Mouse (Mus musculus): ENCODE results near the gene Zfp592. TPM values are rescaled to one million over a fixed set of nuclear protein-coding genes. Genes with fewer than 3 reads are reported as not detected.

The Zfp592 gene
- polyA plus RNA-seq, 1 experiment = 20.4 TPM

DNA sequence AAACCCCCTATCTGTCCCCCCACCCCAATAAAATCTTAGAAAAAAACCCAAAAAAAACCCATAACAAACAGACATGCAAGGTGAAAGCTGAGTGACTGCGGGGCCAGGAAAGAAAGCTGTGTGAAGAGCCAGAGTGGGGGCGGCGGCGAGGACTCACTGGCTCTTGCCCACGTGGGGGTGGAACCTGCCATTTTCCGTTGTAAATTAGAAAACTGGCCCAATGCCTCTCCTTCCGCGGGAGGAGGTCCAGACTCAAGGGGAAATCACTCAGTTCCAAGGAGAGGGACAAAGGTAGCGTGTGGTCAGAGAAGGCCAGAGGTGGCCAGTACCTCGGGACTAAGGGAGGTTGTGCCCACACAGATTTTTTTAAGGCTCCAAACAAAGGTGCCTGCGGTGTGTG is 68.5 kb downstream of the Zfp592 start:
- no peak for TF ChIP-seq POLR2A (IDR thresholded peaks at IDR 0.05; ENCODE audit: borderline replicate concordance, extremely low read depth, insufficient read depth, insufficient read length, poor library complexity, severe bottlenecking)
- TF ChIP-seq CTCF (IDR thresholded peaks at IDR 0.05; ENCODE audit: borderline replicate concordance, extremely low read depth, insufficient read depth, insufficient read length) = no peak
- no peak for DNase-seq (ENCODE audit: low read depth)

DNA sequence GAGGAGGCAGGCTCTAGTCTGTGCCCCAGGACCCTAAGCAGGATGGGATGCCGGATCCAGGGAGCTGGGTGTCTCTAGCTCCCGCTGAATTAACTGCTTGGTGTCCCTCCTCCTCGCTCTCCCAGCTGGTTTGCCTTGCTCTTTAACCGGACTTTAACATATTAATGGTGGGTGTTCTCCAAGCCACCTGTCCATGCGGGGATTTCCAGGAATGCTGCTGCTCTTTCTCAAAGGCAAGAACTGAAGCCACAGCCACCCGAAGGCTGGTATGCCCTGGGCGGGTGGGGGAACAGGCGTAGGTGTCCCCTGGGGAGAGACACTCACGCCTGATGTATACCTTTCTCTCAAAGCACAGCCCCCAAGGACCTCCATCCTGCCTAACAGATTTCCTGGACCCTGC is 69.9 kb downstream of the Zfp592 start:
- no peak for DNase-seq (ENCODE audit: low read depth)
- TF ChIP-seq POLR2A (IDR thresholded peaks at IDR 0.05; ENCODE audit: borderline replicate concordance, extremely low read depth, insufficient read depth, insufficient read length, poor library complexity, severe bottlenecking) = no peak
- no peak for TF ChIP-seq CTCF (IDR thresholded peaks at IDR 0.05; ENCODE audit: borderline replicate concordance, extremely low read depth, insufficient read depth, insufficient read length)

GRCm38 (mm10) chr7:81066714-81067113 is 73.2 kb downstream of the Zfp592 start:
- TF ChIP-seq POLR2A (IDR thresholded peaks at IDR 0.05; ENCODE audit: borderline replicate concordance, extremely low read depth, insufficient read depth, insufficient read length, poor library complexity, severe bottlenecking) (no peak), CTCF (IDR thresholded peaks at IDR 0.05; ENCODE audit: borderline replicate concordance, extremely low read depth, insufficient read depth, insufficient read length) (no peak)
- peak; percentile 14 for DNase-seq (ENCODE audit: low read depth)

GRCm38 (mm10) chr7:81072463-81072862 is 79.0 kb downstream of the Zfp592 start:
- no peak for DNase-seq (ENCODE audit: low read depth)
- TF ChIP-seq CTCF (IDR thresholded peaks at IDR 0.05; ENCODE audit: borderline replicate concordance, extremely low read depth, insufficient read depth, insufficient read length) = no peak
- no peak for TF ChIP-seq POLR2A (IDR thresholded peaks at IDR 0.05; ENCODE audit: borderline replicate concordance, extremely low read depth, insufficient read depth, insufficient read length, poor library complexity, severe bottlenecking)

DNA sequence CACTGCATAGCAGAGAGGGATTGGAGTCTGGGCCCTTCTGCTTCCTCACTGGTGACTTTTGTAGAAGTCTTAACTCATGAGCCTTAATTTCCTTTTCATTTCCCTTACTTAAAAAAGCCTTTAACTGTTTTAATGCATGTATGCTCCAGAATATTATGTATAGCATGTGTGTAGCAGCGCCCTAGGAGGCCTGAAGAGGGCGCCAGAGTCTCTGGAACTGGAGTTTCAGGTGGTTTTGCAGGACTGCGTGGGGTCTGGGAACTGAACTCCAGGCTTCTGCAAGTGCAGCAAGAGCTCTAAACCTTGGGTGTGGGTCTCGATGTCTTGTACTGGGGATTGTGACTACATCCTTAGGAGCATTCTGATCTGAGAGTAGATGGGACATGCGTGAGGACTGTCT is 79.8 kb downstream of the Zfp592 start:
- no peak for DNase-seq (ENCODE audit: low read depth)
- TF ChIP-seq CTCF (IDR thresholded peaks at IDR 0.05; ENCODE audit: borderline replicate concordance, extremely low read depth, insufficient read depth, insufficient read length) (peak; percentile 20; the same call in 1 of the 2 replicates), POLR2A (IDR thresholded peaks at IDR 0.05; ENCODE audit: borderline replicate concordance, extremely low read depth, insufficient read depth, insufficient read length, poor library complexity, severe bottlenecking) (no peak)

GRCm38 (mm10) chr7:81074546-81074945 is 81.1 kb downstream of the Zfp592 start:
- no peak for TF ChIP-seq POLR2A (IDR thresholded peaks at IDR 0.05; ENCODE audit: borderline replicate concordance, extremely low read depth, insufficient read depth, insufficient read length, poor library complexity, severe bottlenecking)
- TF ChIP-seq CTCF (IDR thresholded peaks at IDR 0.05; ENCODE audit: borderline replicate concordance, extremely low read depth, insufficient read depth, insufficient read length) = no peak
- no peak for DNase-seq (ENCODE audit: low read depth)

- DNase-seq (ENCODE audit: low read depth) = no peak
- TF ChIP-seq POLR2A (IDR thresholded peaks at IDR 0.05; ENCODE audit: borderline replicate concordance, extremely low read depth, insufficient read depth, insufficient read length, poor library complexity, severe bottlenecking) (no peak), CTCF (IDR thresholded peaks at IDR 0.05; ENCODE audit: borderline replicate concordance, extremely low read depth, insufficient read depth, insufficient read length) (no peak)
Measured at GRCm38 (mm10) chr7:81075299-81075698, 81.8 kb downstream of the Zfp592 start.

GRCm38 (mm10) chr7:81075732-81076131 is 82.3 kb downstream of the Zfp592 start:
- TF ChIP-seq CTCF (IDR thresholded peaks at IDR 0.05; ENCODE audit: borderline replicate concordance, extremely low read depth, insufficient read depth, insufficient read length) = no peak
- no peak for TF ChIP-seq POLR2A (IDR thresholded peaks at IDR 0.05; ENCODE audit: borderline replicate concordance, extremely low read depth, insufficient read depth, insufficient read length, poor library complexity, severe bottlenecking)
- no peak for DNase-seq (ENCODE audit: low read depth)

- DNase-seq (ENCODE audit: low read depth) = no peak
- TF ChIP-seq CTCF (IDR thresholded peaks at IDR 0.05; ENCODE audit: borderline replicate concordance, extremely low read depth, insufficient read depth, insufficient read length) (no peak), POLR2A (IDR thresholded peaks at IDR 0.05; ENCODE audit: borderline replicate concordance, extremely low read depth, insufficient read depth, insufficient read length, poor library complexity, severe bottlenecking) (no peak)
Measured at GRCm38 (mm10) chr7:81077009-81077408, 83.5 kb downstream of the Zfp592 start.

DNA sequence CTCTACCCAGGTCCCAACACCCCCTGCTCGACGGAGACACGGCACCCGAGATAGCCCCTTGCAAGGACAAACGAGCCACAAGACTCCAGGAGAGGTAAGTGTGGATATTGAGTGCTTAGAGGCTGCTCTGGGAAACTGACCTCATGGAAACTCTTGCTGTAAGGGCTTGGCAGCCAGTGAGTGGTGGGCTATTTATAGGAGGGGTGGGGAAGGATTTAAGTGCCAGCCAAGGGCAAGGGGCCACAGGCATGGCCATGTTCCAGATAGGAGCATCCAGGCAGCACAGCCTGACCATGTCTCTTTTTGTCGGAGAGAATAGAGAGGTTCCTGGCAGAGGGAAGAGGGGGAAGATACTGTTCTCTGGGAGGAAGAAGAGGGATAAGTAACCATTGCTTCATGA is 85.3 kb downstream of the Zfp592 start:
- DNase-seq (ENCODE audit: low read depth) = no peak
- no peak for TF ChIP-seq POLR2A (IDR thresholded peaks at IDR 0.05; ENCODE audit: borderline replicate concordance, extremely low read depth, insufficient read depth, insufficient read length, poor library complexity, severe bottlenecking)
- TF ChIP-seq CTCF (IDR thresholded peaks at IDR 0.05; ENCODE audit: borderline replicate concordance, extremely low read depth, insufficient read depth, insufficient read length) = no peak

DNA sequence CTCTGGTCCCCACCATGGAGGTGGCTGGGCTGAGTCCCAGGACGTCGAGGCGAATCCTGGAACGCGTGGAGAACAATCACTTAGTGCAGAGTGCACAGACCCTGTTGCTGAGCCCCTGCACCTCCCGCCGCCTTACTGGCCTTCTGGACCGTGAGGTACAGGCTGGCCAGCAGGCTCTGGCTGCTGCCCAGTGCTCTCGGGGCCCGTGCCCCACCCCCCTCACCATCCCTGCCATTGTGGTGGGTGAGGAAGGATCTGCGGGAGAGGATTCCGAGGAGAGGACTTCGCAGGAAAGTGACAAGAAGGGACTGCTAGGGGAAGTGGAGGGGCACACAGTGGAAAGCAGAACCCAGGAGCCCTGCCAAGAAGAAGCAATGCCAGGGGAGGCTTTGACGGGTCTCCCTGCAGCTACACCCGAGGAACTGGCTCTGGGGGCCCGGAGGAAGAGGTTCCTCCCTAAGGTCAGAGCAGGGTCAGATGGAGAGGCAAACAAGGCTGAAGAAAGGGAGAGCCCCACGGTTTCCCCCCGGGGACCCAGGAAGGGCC is 100.0 kb downstream of the Zfp592 start:
- DNase-seq (ENCODE audit: low read depth) = no peak

GRCm38 (mm10) chr7:81094104-81094757 is 100.8 kb downstream of the Zfp592 start:
- TF ChIP-seq POLR2A (IDR thresholded peaks at IDR 0.05; ENCODE audit: borderline replicate concordance, extremely low read depth, insufficient read depth, insufficient read length, poor library complexity, severe bottlenecking) (no peak), CTCF (IDR thresholded peaks at IDR 0.05; ENCODE audit: borderline replicate concordance, extremely low read depth, insufficient read depth, insufficient read length) (no peak)
- DNase-seq (ENCODE audit: low read depth) = no peak

More for the DNA sequence above, 100.0 kb downstream of the Zfp592 start:
- no peak for TF ChIP-seq POLR2A (IDR thresholded peaks at IDR 0.05; ENCODE audit: borderline replicate concordance, extremely low read depth, insufficient read depth, insufficient read length, poor library complexity, severe bottlenecking)
- no peak for TF ChIP-seq CTCF (IDR thresholded peaks at IDR 0.05; ENCODE audit: borderline replicate concordance, extremely low read depth, insufficient read depth, insufficient read length)

Other genes starting within 250 kb of the Zfp592 start
- 27.1 and 31.4 TPM in 2 replicates for gene Iqgap1, start 167.7 kb upstream of the Zfp592 start, polyA plus RNA-seq (2012; rRNA removed)
- gene Zscan2, start 132.8 kb upstream of the Zfp592 start, polyA plus RNA-seq (2012; rRNA removed) = 31.2 and 37.1 TPM in 2 replicates
- gene Wdr73, start 92.4 kb upstream of the Zfp592 start, polyA plus RNA-seq (2012; rRNA removed) = 32.8 and 37.1 TPM in 2 replicates
- 10.3 and 10.5 TPM in 2 replicates for gene Nmb, start 88.6 kb upstream of the Zfp592 start, polyA plus RNA-seq (2012; rRNA removed)
- 118 and 138 TPM in 2 replicates for gene Sec11a, start 45.9 kb upstream of the Zfp592 start, polyA plus RNA-seq (2012; rRNA removed)
- gene Alpk3, start 63.9 kb downstream of the Zfp592 start, polyA plus RNA-seq (2012; rRNA removed) = 0.06 and 0.16 TPM in 2 replicates
- gene Slc28a1, start 121.1 kb downstream of the Zfp592 start, polyA plus RNA-seq (2012; rRNA removed) = 0.03 TPM in 2 replicates
- gene Pde8a, start 219.9 kb downstream of the Zfp592 start, polyA plus RNA-seq (2012; rRNA removed) = 3.1 and 4.6 TPM in 2 replicates